Comparison of ENCODE assay signal across 13 mouse cellular contexts in the genomic region with DNA sequence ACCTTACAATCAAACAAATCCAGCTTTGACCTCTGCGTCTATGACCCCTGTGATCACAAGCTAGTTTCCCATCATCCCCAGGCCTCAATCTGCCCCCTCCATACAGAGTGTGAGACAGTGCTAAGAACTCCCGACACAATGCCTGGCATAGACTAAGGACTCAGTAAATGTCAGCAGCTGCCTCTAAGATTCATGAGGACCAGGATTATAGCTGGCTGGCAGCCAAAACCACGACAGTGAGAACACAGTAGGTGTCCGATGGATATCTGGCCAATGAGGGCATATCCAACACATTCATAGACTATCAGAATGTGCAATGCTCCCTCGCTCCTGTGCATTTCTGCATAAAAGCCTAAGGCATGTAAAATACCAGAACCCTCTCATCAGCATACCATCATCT. TPM values are rescaled to one million over a fixed set of nuclear protein-coding genes. Genes with fewer than 3 reads are reported as not detected.
A peak's percentile ranks its signal among the peaks of the same experiment; 100 is the strongest.
DNase-seq lines count a peak whose midpoint lies in the region; ATAC-seq and TF ChIP-seq lines count a peak whose summit lies in the region.
"Had no signal": no experiment of that assay in that cellular context is flagged by ENCODE, and none has a peak within 500 bp of the region (broad histone marks: within the 10 kb centered on the region; RNA-seq: fewer than 3 reads in every experiment).

No protein-coding gene starts in this region.

- H3K4me3 ChIP-seq in embryonic facial prominence, embryonic 14.5 days (ENCODE audit: low read depth, low read length) = no peak overlapping the region
- H3K4me3 ChIP-seq in midbrain, embryonic 14.5 days (replicated peaks; ENCODE audit: low read depth, low read length) = peak overlapping the region; percentile 7; the same call in 1 of the 2 replicates
- H3K4me3 ChIP-seq in left cerebral cortex, adult 2 months = no peak overlapping the region

- intact Hi-C loops in left cerebral cortex, adult 2 months (cut with DNase I) = no loop called here

- TF ChIP-seq CTCF in left cerebral cortex, adult 2 months (IDR thresholded peaks at IDR 0.05) = no peak

- no peak overlapping the region for H3K9ac ChIP-seq in embryonic facial prominence, embryonic 14.5 days (ENCODE audit: low read depth, low read length)
- H3K9ac ChIP-seq in midbrain, embryonic 14.5 days (replicated peaks; ENCODE audit: low read length) = no peak overlapping the region

- no peaks in the 10 kb centered on the region for H3K9me3 ChIP-seq in embryonic facial prominence, embryonic 14.5 days (ENCODE audit: control insufficient read depth, low read length)
- H3K9me3 ChIP-seq in midbrain, embryonic 14.5 days (ENCODE audit: control insufficient read depth, low read length) = no peaks in the 10 kb centered on the region

- no peak overlapping the region for H3K27ac ChIP-seq in embryonic facial prominence, embryonic 14.5 days (replicated peaks; ENCODE audit: low read depth, low read length)
- no peak overlapping the region for H3K27ac ChIP-seq in midbrain, embryonic 14.5 days (replicated peaks; ENCODE audit: low read depth, low read length)
- H3K27ac ChIP-seq in left cerebral cortex, adult 2 months = no peak overlapping the region

- peak overlapping the region; percentile 28 for H3K4me2 ChIP-seq in embryonic facial prominence, embryonic 14.5 days (ENCODE audit: low read depth, low read length)
- peak overlapping the region; percentile 96 for H3K4me2 ChIP-seq in midbrain, embryonic 14.5 days (ENCODE audit: low read length)

- ATAC-seq in embryonic facial prominence, embryonic 14.5 days (ENCODE audit: low read depth) = no peak
- ATAC-seq in midbrain, embryonic 14.5 days (ENCODE audit: low FRiP score, low TSS enrichment) = no peak

- no peaks in the 10 kb centered on the region for H3K36me3 ChIP-seq in embryonic facial prominence, embryonic 14.5 days (ENCODE audit: control insufficient read depth, insufficient read depth, low read length)
- no peaks in the 10 kb centered on the region for H3K36me3 ChIP-seq in midbrain, embryonic 14.5 days (ENCODE audit: control insufficient read depth, insufficient read depth, low read length)

- H3K4me1 ChIP-seq in embryonic facial prominence, embryonic 14.5 days (ENCODE audit: control insufficient read depth, insufficient read depth, low read length) = peaks cover 38% of the 10 kb centered on the region
- H3K4me1 ChIP-seq in midbrain, embryonic 14.5 days (ENCODE audit: control insufficient read depth, insufficient read depth, low read length) = peaks cover 36% of the 10 kb centered on the region

- 36% methylated on average over 5 of the region's 5 CpGs for WGBS in embryonic facial prominence, embryonic 14.5 days
- WGBS in midbrain, embryonic 14.5 days = 23% methylated on average over 5 of the region's 5 CpGs

- DNase-seq in layer of hippocampus, adult 9-11 months = peak; percentile 28
- no peak for DNase-seq in layer of hippocampus, adult 9-10 months (ENCODE audit: low spot score)
- peak; percentile 55 for DNase-seq in Muller cell, postnatal 12 days (ENCODE audit: inconsistent ontology term)
- DNase-seq in embryonic facial prominence, embryonic 14.5 days (ENCODE audit: low spot score) = peak; percentile 81
- peak; percentile 73 for DNase-seq in midbrain, embryonic 14.5 days
- DNase-seq in urinary bladder, postnatal 36 days (ENCODE audit: low spot score in 2 of 2) = no peak
- no peak for DNase-seq in lung, postnatal 4 days
- DNase-seq in left cerebral cortex, adult 2 months (ENCODE audit: extremely low spot score in 1 of 2, low spot score in 2 of 2) = no peak
- DNase-seq: adrenal gland, adult 2 months; cerebellum, adult 18-20 months; gastrocnemius, postnatal 25 days; heart, postnatal 10 days; thymus, postnatal 4 days had no signal

- peaks cover 42% of the 10 kb centered on the region for H3K27me3 ChIP-seq in embryonic facial prominence, embryonic 14.5 days (replicated peaks; ENCODE audit: control insufficient read depth, insufficient read depth, low read length)
- H3K27me3 ChIP-seq in midbrain, embryonic 14.5 days (ENCODE audit: control insufficient read depth, insufficient read depth, low read length) = no peaks in the 10 kb centered on the region

RNA-seq across cellular contexts. Expression of a gene that starts 5.0 kb away (rescaled TPM):
- 22.5 and 25.0 TPM in 2 replicates for polyA plus RNA-seq in embryonic facial prominence, embryonic 14.5 days (2014; fragmentation: Nextera tagmentation; extraction: Ambion mirVana)
- polyA plus RNA-seq in midbrain, embryonic 14.5 days (2014; fragmentation: Nextera tagmentation; extraction: Ambion mirVana) = 34.7 and 40.5 TPM in 2 replicates
- total RNA-seq in left cerebral cortex, adult 2 months (2021) = 10 to 100 TPM; 26.7 to 34.1 TPM

Comparison
In these comparisons a context has a peak if more than half of its experiments do, and no peak if none do; other contexts are left out.
1. DNase-seq: peak in layer of hippocampus, adult 9-11 months (single experiment), Muller cell, postnatal 12 days (single experiment), embryonic facial prominence, embryonic 14.5 days (single experiment) and midbrain, embryonic 14.5 days (single experiment); none in layer of hippocampus, adult 9-10 months (single experiment), urinary bladder, postnatal 36 days (0 of 2), lung, postnatal 4 days (0 of 2) and left cerebral cortex, adult 2 months (0 of 2).